Mouse (Mus musculus) thymus, adult 2 months (tissue): Measurements from ENCODE around the gene Rbm39. TPM values are rescaled to one million over a fixed set of nuclear protein-coding genes. Genes with fewer than 3 reads are reported as not detected.

Experiments used
- DNase-seq: peaks from one replicate; pipeline ENCODE4 v3.0.0; 2021
- H3K27ac ChIP-seq: fragments of 200-500 bp; 2 replicates; pipeline ENCODE4 v1.5.1; 2012; ENCODE audit warnings: low read length, control low read depth; ENCODE audit not compliant: control insufficient read depth, insufficient read depth
- H3K27me3 ChIP-seq: fragments of 200-500 bp; 2 replicates; pipeline ENCODE4 v1.6.1; 2012; ENCODE audit warnings: mild to moderate bottlenecking, low read length, moderate library complexity, mixed read lengths; ENCODE audit not compliant: control insufficient read depth, insufficient read depth
- H3K36me3 ChIP-seq: fragments of 200-500 bp; 2 replicates; pipeline ENCODE4 v1.6.1; 2012; ENCODE audit warnings: mild to moderate bottlenecking, low read length, moderate library complexity; ENCODE audit not compliant: control insufficient read depth, insufficient read depth
- H3K4me1 ChIP-seq: fragments of 200-500 bp; replicated peaks from 2 replicates; pipeline ENCODE4 v1.6.1; 2012; ENCODE audit warnings: low read length; ENCODE audit not compliant: control insufficient read depth, insufficient read depth
- H3K4me3 ChIP-seq: fragments of 200-500 bp; 2 replicates; pipeline ENCODE4 v1.5.1; 2012; ENCODE audit warnings: mild to moderate bottlenecking, low read length, control low read depth, moderate library complexity; ENCODE audit not compliant: control insufficient read depth, insufficient read depth
- CTCF ChIP-seq: fragments of 200-500 bp; IDR thresholded peaks from 2 replicates; pipeline ENCODE4 v1.5.1; 2012; ENCODE audit warnings: mild to moderate bottlenecking, control low read depth, low read length, moderate library complexity, borderline replicate concordance; ENCODE audit not compliant: control insufficient read depth, poor library complexity, insufficient read depth; ENCODE audit errors: extremely low read depth
- POLR2A ChIP-seq: fragments of 200-500 bp; IDR thresholded peaks from 2 replicates; pipeline ENCODE4 v1.6.1; 2012; ENCODE audit warnings: mild to moderate bottlenecking, low read length, control low read depth, moderate library complexity; ENCODE audit not compliant: control insufficient read depth, poor library complexity, insufficient read depth; ENCODE audit errors: extremely low read depth
- WGBS: fragments of 180-500 bp; shearing (Covaris S2); methylation state at CpG from one replicate; pipeline ENCODE4 v1.1.7; 2018; 5-methylcytosine and 5-hydroxymethylcytosine counted together
- polyA plus RNA-seq: library from polyadenylated mRNA; depleted of rRNA; stranded (reverse); fragments of >200 nt; gene quantifications from 2 replicates; pipeline ENCODE4 v1.2.3, GENCODE M21; 2012; rRNA removed

Gene Rbm39
- polyA plus RNA-seq, 1 experiment: 145 TPM

- Histone ChIP-seq H3K4me3 (peak within 1 kb of the TSS; percentile 87), H3K36me3 (no peaks in the 10 kb centered on the region), H3K27me3 (no peaks in the 10 kb centered on the region), H3K27ac (peak within 1 kb of the TSS; percentile 51; the same call in 1 of the 2 replicates), H3K4me1 (peaks cover 5% of the 10 kb centered on the region)
- peak; percentile 96 for DNase-seq
- TF ChIP-seq CTCF (peak; percentile 54; the same call in 1 of the 2 replicates), POLR2A (peak; percentile 92)
- WGBS: under 1% methylated on average over 73 of the region's 74 CpGs
Measured at GRCm38 (mm10) chr2:156111358-156112079, 68.5 kb downstream of the Rbm39 start, which contains the start of the genes Cpne1 and Rbm12. Gene Cpne1 (minus strand): TSS chr2:156111965. Gene Rbm12 (minus strand): TSS chr2:156111978.

GRCm38 (mm10) chr2:156110627-156111357 is 69.2 kb downstream of the Rbm39 start:
- WGBS: under 1% methylated on average over 16 of the region's 16 CpGs
- H3K4me3 ChIP-seq: peak overlapping the region; percentile 87
- peak; percentile 25 for DNase-seq

More at GRCm38 (mm10) chr2:156110627-156111357, 69.2 kb downstream of the Rbm39 start:
- no peak for TF ChIP-seq POLR2A
- TF ChIP-seq CTCF: no peak
- Histone ChIP-seq H3K27ac (peak overlapping the region; percentile 51; the same call in 1 of the 2 replicates), H3K36me3 (no peaks in the 10 kb centered on the region), H3K4me1 (peaks cover 5% of the 10 kb centered on the region), H3K27me3 (no peaks in the 10 kb centered on the region)

Other genes with a start within 250 kb of the Rbm39 start
- gene Uqcc1, start 249.9 kb downstream of the Rbm39 start, polyA plus RNA-seq: 26.5 and 30.0 TPM in 2 replicates
- gene Gm15557, start 239.5 kb downstream of the Rbm39 start, polyA plus RNA-seq: not detected in 2 replicates
- gene Gdf5, start 234.9 kb downstream of the Rbm39 start, polyA plus RNA-seq: 0.23 and 0.31 TPM in 2 replicates
- 31.6 and 36.7 TPM in 2 replicates for gene Cep250, start 223.8 kb downstream of the Rbm39 start, polyA plus RNA-seq
- gene 6430550D23Rik, start 172.3 kb downstream of the Rbm39 start, polyA plus RNA-seq: 3.8 and 4.2 TPM in 2 replicates
- gene Ergic3, start 172.2 kb downstream of the Rbm39 start, polyA plus RNA-seq: 273 and 293 TPM in 2 replicates
- gene Fer1l4, start 127.3 kb downstream of the Rbm39 start, polyA plus RNA-seq: 0.08 and 0.22 TPM in 2 replicates
- 2.8 and 3.8 TPM in 2 replicates for gene Spag4, start 115.1 kb downstream of the Rbm39 start, polyA plus RNA-seq
- gene Cpne1, start 68.3 kb downstream of the Rbm39 start, polyA plus RNA-seq: 237 and 273 TPM in 2 replicates
- 67.2 and 72.4 TPM in 2 replicates for gene Rbm12, start 68.3 kb downstream of the Rbm39 start, polyA plus RNA-seq
- gene Gm28036, start 53.1 kb downstream of the Rbm39 start, polyA plus RNA-seq: 7.1 and 7.5 TPM in 2 replicates
- gene Romo1, start 36.2 kb downstream of the Rbm39 start, polyA plus RNA-seq: 214 and 241 TPM in 2 replicates
- gene Nfs1, start 36.1 kb downstream of the Rbm39 start, polyA plus RNA-seq: 52.7 and 53.8 TPM in 2 replicates
- 23.1 and 25.2 TPM in 2 replicates for gene Phf20, start 16.2 kb upstream of the Rbm39 start, polyA plus RNA-seq
- 0.94 and 1.6 TPM in 2 replicates for gene Cnbd2, start 132.1 kb upstream of the Rbm39 start, polyA plus RNA-seq
- gene Scand1, start 132.5 kb upstream of the Rbm39 start, polyA plus RNA-seq: 326 and 425 TPM in 2 replicates
- 3.7 and 4.9 TPM in 2 replicates for gene Epb41l1, start 240.7 kb upstream of the Rbm39 start, polyA plus RNA-seq